Mouse (Mus musculus) right cerebral cortex, adult 2 months (tissue): ENCODE measurements around the gene Gm20824.
"Not testable (repeated sequence)": the region's sequence is repeated elsewhere in the genome, so short reads cannot be mapped to it uniquely, and the experiment has no call there.

ENCODE experiments used
- DNase-seq, 2 experiments: peaks; one replicate each; pipeline ENCODE4 v3.0.0; 2021 to 2022; ENCODE audit warnings: low spot score in 2 of 2

Gene Gm20824

GRCm38 (mm10) chrY:8257607-8258006 is at the start of gene Gm20824:
Gene Gm20824, plus strand, starts transcription at chrY:8257907.
- DNase-seq = not testable (repeated sequence)
